Mouse (Mus musculus): ENCODE measurements around the gene Anxa4. TPM values are rescaled to one million over a fixed set of nuclear protein-coding genes. Genes with fewer than 3 reads are reported as not detected.
A peak's percentile ranks its signal among the peaks of the same experiment; 100 is the strongest.

Gene Anxa4
- polyA plus RNA-seq, 2 experiments from 2014 or later = 25.2 to 29.7 TPM

GRCm38 (mm10) chr6:86800467-86800866, 7.1 kb upstream of the Anxa4 start:
- no peak for ATAC-seq

GRCm38 (mm10) chr6:86797455-86797854, 4.1 kb upstream of the Anxa4 start:
- ATAC-seq = no peak

- no peak for ATAC-seq
These were observed 573 bp upstream of the Anxa4 start for GRCm38 (mm10) chr6:86793957-86794356.

GRCm38 (mm10) chr6:86790351-86790943, 2.9 kb downstream of the Anxa4 start:
- ATAC-seq = no peak

GRCm38 (mm10) chr6:86788242-86788641, 5.1 kb downstream of the Anxa4 start:
- ATAC-seq = no peak

- ATAC-seq = no peak
These were observed 6.8 kb downstream of the Anxa4 start for GRCm38 (mm10) chr6:86786545-86786944.

GRCm38 (mm10) chr6:86784739-86785138, 8.6 kb downstream of the Anxa4 start:
- peak; percentile 59 for ATAC-seq

- ATAC-seq = no peak
These were observed 11.0 kb downstream of the Anxa4 start for GRCm38 (mm10) chr6:86782342-86782741.

- no peak for ATAC-seq
These were observed 11.9 kb downstream of the Anxa4 start for GRCm38 (mm10) chr6:86781361-86781957.

GRCm38 (mm10) chr6:86778910-86779594, 14.3 kb downstream of the Anxa4 start:
- no peak for ATAC-seq

- ATAC-seq = no peak
These were observed 16.2 kb downstream of the Anxa4 start for GRCm38 (mm10) chr6:86777181-86777580.

- ATAC-seq = no peak
These were observed 16.7 kb downstream of the Anxa4 start for GRCm38 (mm10) chr6:86776706-86777071.

- ATAC-seq = no peak
These were observed 17.2 kb downstream of the Anxa4 start for GRCm38 (mm10) chr6:86776001-86776705.

- no peak for ATAC-seq
These were observed 18.4 kb downstream of the Anxa4 start for GRCm38 (mm10) chr6:86774937-86775336.

- no peak for ATAC-seq
These were observed 19.6 kb downstream of the Anxa4 start for GRCm38 (mm10) chr6:86773830-86774229.

- ATAC-seq = no peak
These were observed 20.8 kb downstream of the Anxa4 start for GRCm38 (mm10) chr6:86772631-86773030.

- no peak for ATAC-seq
These were observed 24.4 kb downstream of the Anxa4 start for GRCm38 (mm10) chr6:86768938-86769337.

- no peak for ATAC-seq
These were observed 25.1 kb downstream of the Anxa4 start for GRCm38 (mm10) chr6:86768186-86768776.

GRCm38 (mm10) chr6:86767465-86767864, 25.9 kb downstream of the Anxa4 start:
- no peak for ATAC-seq

- ATAC-seq = no peak
These were observed 27.7 kb downstream of the Anxa4 start for GRCm38 (mm10) chr6:86765637-86766059.

GRCm38 (mm10) chr6:86754105-86754863, 39.1 kb downstream of the Anxa4 start:
- no peak for ATAC-seq

- ATAC-seq = no peak
These were observed 40.4 kb downstream of the Anxa4 start for GRCm38 (mm10) chr6:86752843-86753485.
